Mouse (Mus musculus) heart, postnatal 25 days (tissue): ENCODE measurements at regions not wholly inside any gene's neighbourhood (a gene's known extent, or its start where the extent isn't known, plus 50 kb on each side); places are given as distances from the start of the nearest gene placed in this dataset.
A peak's percentile ranks its signal among the peaks of the same experiment; 100 is the strongest.

Source experiments
- DNase-seq: peaks from one replicate; pipeline ENCODE4 v3.0.0; 2022; ENCODE audit warnings: low spot score
- intact Hi-C: fragments of 180-260 bp; cut with DNase I; formaldehyde crosslinking; loops from one replicate; pipeline ENCODE4 v1.15.1; 2025

GRCm38 (mm10) chr10:98257980-98258707 lies 531.6 kb upstream of the C030005K15Rik start:
- no peak for DNase-seq
- intact Hi-C loops, result no loop called here

DNA sequence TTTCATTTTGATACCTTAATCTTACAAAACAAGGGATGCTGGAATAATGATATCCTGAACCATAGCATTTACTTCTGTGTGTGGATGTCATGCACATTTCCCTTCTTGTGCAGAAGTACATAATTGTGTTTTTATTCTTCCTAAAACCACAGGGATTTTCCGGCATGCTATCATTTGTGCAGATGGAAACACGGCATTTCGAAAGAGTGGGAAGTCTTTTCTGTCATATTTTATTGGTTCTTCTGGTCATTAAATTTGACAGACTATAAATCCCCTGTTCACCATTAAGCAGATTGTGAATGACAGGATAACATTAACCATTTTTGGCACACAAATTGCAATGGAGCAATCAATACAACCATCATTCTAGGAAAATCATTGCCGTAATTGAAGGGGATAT lies 532.7 kb upstream of the C030005K15Rik start:
- intact Hi-C loops, result no loop called here
- no peak for DNase-seq

DNA sequence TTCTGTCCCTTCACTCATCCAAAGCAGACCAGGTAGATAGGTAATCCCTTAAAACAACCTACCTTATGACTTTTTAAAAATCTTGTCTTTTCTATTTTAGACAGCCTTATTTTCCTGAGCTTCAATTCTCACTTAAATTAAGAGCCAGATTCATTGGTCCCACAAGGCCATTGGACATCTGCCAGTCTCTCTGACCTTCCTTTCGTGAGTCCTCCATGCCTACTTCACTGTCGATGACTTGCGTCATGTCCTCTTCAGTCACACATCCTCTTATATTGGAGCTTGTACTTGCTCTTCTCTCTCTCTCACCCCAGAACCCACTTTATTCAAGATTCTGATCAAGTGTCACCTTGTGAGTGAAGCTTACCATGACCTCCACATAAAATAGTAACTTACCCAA lies 542.0 kb upstream of the C030005K15Rik start:
- intact Hi-C loops, result no loop called here
- DNase-seq, result no peak

DNA sequence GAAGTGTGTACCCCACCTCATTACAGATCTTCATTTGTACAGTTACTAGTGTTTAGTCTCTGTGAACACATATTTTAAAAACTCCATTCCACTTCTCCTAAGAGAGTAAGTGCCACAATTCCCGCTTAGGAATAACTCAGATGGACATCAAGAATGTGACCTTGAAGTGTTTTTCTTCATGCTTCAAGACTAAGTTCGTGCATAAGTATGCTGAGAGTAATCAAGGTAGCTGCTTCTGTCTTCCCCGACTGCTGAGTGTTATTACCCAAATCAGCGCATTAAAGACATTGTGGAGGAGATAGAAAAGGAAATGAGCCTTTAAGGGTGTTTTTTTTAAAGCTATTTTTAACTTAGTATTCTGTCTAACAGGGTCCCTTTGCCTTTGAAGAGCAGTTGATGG lies 565.1 kb upstream of the C030005K15Rik start:
- no peak for DNase-seq
- intact Hi-C loops, result no loop called here

DNA sequence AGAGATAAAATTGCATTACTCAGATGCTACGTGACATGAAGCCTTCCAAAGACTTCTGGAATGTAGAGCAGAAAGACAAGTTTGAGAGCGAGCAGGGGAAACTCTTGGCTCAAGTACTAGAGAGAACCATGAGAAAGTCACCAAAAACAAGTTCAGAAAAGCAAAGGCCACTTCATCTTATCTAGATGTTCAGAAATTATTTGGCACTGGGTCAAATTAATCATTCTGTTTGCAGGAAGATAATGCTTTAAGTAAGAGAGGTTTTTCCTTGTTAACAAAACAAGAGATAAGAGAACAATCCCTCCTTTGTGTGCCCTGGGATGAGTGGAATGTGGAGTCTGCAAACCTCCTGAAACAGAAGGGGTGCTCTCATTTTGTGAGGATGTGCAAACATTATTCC lies 565.6 kb upstream of the C030005K15Rik start:
- intact Hi-C loops, result no loop called here
- DNase-seq, result no peak

GRCm38 (mm10) chr10:98305667-98306066 lies 579.1 kb upstream of the C030005K15Rik start:
- intact Hi-C loops, result no loop called here

GRCm38 (mm10) chr10:98309667-98310066 lies 583.1 kb upstream of the C030005K15Rik start:
- DNase-seq, result no peak
- intact Hi-C loops, result no loop called here

More at GRCm38 (mm10) chr10:98305667-98306066, 579.1 kb upstream of the C030005K15Rik start:
- DNase-seq, result no peak

GRCm38 (mm10) chr10:98311403-98311802 lies 584.8 kb upstream of the C030005K15Rik start:
- intact Hi-C loops, result no loop called here
- no peak for DNase-seq

GRCm38 (mm10) chr10:98318416-98318815 lies 591.9 kb upstream of the C030005K15Rik start:
- DNase-seq, result no peak
- intact Hi-C loops, result no loop called here

DNA sequence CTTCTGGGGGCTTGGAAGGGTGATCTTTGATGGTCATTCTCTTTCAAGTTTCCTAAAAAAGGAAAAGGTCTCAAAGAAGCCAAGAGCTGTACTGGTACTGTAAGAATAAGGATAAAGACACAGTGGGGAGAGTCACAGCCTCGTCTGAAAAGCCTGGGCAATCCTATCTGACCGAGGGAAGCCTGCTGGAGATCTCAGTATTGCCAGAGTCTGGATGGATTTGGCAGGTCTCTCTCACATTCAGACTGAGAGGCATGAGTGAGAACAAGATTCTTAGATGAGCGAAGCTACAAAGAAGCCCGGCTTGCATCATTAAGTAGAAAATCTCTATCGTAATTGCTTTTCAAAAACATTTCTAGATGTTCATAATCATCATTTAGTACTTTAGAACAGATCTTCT lies 590.4 kb upstream of the Atp2b1 start:
- DNase-seq, result no peak
- intact Hi-C loops, result no loop called here

GRCm38 (mm10) chr10:98324591-98324990 lies 589.6 kb upstream of the Atp2b1 start:
- intact Hi-C loops, result no loop called here
- no peak for DNase-seq

- no peak for DNase-seq
- intact Hi-C loops, result no loop called here
Measured at GRCm38 (mm10) chr10:98325720-98326119, 588.5 kb upstream of the Atp2b1 start.

DNA sequence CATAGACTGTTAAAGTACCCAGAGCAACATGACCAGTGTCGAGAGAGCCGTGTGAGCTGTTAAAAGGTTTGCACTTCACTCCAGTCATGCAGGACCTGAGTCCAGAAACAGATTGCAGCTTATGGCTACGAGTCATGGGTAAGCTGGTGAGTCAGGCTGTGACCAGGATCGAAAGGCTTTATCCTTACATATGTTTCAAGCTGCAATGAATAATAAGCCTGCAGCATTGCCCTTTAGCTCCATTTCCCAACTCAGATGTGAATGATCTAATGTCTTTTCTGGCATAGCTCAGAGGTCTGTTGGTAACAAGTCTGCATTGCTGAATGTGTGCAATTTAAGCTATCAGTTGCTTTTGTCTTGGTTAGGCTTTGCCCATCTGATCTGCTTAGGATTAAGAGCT lies 581.5 kb upstream of the Atp2b1 start:
- intact Hi-C loops, result no loop called here
- DNase-seq, result no peak

DNA sequence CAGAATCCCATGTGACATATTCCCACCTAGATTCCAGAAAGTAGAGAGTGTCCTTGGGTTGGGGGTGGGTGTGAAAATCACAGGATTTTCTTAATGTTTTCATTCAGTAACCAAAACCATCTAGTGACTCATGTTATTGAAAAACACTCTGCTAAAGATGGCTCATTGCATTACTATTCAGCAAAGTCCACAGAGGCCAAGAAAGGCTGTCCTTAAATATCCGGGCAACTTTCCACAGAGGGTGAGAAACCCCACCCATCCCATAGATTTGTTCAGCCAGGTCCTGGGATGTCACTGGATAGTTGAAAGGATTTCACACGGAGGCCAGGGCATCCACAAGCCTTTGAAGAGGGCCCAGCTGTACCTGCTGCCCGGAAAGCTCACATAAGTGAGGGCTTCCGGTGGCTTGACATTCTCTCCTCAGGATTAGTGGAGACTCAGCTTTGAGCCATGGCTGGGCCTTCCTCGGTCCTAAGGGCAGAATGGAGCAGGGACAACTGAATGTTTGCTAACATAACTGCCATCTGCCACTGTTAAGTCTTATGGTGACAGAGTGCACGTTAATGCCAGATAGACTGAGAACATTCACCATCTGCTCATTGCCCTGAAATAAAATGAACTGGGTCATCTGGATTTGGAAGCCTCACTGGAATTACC lies 580.7 kb upstream of the Atp2b1 start:
- peak; percentile 16 for DNase-seq
- intact Hi-C loops, result no loop called here

GRCm38 (mm10) chr10:98343827-98344226 lies 570.4 kb upstream of the Atp2b1 start:
- intact Hi-C loops, result no loop called here
- no peak for DNase-seq

- intact Hi-C loops, result no loop called here
- peak; percentile 47 for DNase-seq
Measured at GRCm38 (mm10) chr10:98349466-98349865, 564.7 kb upstream of the Atp2b1 start.

GRCm38 (mm10) chr10:98350318-98350926 lies 563.8 kb upstream of the Atp2b1 start:
- intact Hi-C loops, result no loop called here

GRCm38 (mm10) chr10:98352061-98352460 lies 562.1 kb upstream of the Atp2b1 start:
- intact Hi-C loops, result no loop called here

More at GRCm38 (mm10) chr10:98350318-98350926, 563.8 kb upstream of the Atp2b1 start:
- DNase-seq, result no peak

GRCm38 (mm10) chr10:98354486-98354885 lies 559.7 kb upstream of the Atp2b1 start:
- intact Hi-C loops, result no loop called here
- DNase-seq, result no peak

More at GRCm38 (mm10) chr10:98352061-98352460, 562.1 kb upstream of the Atp2b1 start:
- DNase-seq, result no peak

- no peak for DNase-seq
- intact Hi-C loops, result no loop called here
Measured at GRCm38 (mm10) chr10:98364604-98365003, 549.6 kb upstream of the Atp2b1 start.

DNA sequence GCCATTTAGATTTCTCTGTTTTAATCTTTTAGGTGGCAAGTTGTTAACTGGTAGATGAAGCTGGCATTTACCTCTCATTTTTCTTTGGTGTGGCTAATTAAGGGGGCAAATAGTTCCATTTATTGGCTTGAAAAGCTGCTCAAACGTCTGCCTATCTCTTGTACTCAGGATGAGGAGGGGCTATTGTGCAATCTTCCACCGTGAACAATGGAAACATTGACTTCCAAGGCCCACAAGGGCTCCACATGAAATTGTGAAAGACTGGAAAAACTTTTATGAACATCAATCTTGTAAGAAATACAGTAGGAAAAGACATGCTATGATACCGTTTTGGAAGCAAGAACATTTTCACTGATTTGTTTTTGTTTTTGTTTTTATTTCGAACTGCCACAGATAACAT lies 541.6 kb upstream of the Atp2b1 start:
- peak; percentile 3 for DNase-seq
- intact Hi-C loops, result no loop called here
